Mouse (Mus musculus) cerebellum, postnatal 10 days (tissue): ENCODE data around the gene Mxd3.

Experiments
- DNase-seq, 2 experiments: peaks; one replicate each; pipeline ENCODE4 v3.0.0; 2021; ENCODE audit warnings: mixed read lengths in 2 of 2

The Mxd3 gene

GRCm38 (mm10) chr13:55330567-55331400 lies 1.2 kb upstream of the Mxd3 start:
- DNase-seq, result no peak

GRCm38 (mm10) chr13:55329109-55329682 lies 427 bp downstream of the Mxd3 start:
- DNase-seq, result peak; percentile 80 to 86

GRCm38 (mm10) chr13:55328641-55329040 lies 982 bp downstream of the Mxd3 start:
- no peak for DNase-seq

DNA sequence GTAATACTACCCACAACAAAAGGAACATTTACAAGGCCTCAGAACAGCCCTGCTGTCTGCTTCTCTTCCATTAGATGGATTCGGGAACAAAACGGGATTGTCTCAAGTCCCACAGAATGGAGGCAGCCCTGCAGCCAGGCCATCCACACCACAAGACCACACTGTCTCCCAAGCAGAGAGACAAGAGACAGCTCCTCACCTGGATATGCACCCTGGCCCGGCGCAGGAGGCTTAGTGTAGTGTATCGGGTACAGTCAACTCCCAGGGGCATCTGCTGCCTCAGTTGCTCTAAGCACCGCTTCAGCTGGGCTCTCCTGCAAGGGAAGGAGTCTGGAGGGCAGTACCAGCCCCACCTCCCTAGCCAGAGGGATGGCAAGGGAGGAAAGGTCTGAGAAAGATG lies 1.5 kb downstream of the Mxd3 start:
- no peak for DNase-seq

DNA sequence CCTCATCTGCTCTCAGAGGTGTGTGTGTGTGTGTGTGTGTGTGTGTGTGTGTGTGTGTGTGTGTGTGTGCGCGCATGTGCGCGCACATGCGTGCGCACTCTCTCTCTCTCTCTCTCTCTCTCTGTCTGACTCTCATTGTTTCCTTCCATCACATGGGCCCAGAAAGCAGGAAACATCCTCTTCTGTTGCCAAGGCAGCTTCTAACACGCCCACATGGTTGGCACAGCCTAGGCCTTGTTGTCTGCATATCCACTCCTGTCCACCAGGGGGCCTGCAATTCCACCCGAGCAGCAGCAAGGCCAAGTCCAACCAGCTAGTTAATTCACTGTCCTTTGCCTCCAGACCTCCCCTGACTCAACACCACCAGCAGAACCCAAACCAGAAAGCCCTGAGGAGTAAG lies 2.0 kb downstream of the Mxd3 start:
- DNase-seq, result peak; percentile 92

GRCm38 (mm10) chr13:55327169-55327568 lies 2.5 kb downstream of the Mxd3 start:
- no peak for DNase-seq

DNA sequence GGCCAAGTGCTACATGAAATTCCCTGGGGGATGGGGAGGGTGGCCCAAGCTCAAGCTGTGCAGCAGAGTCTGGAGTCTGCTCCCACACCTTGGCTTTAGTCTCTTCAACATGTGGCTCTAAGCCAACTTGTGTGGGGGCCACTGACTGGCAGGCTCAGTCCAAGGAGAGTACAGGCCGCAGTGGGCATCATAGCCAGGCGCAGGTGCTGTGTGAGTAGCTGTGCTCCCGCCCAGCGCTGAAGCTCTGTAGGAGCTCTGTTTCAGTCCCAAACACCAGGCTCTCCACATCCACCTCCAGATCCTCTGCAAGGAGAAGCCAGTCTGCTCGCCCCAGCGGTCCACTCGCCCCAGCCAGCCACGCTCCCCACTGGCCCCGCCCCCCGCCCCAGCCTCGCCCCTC lies 4.0 kb downstream of the Mxd3 start:
- DNase-seq, result no peak

DNA sequence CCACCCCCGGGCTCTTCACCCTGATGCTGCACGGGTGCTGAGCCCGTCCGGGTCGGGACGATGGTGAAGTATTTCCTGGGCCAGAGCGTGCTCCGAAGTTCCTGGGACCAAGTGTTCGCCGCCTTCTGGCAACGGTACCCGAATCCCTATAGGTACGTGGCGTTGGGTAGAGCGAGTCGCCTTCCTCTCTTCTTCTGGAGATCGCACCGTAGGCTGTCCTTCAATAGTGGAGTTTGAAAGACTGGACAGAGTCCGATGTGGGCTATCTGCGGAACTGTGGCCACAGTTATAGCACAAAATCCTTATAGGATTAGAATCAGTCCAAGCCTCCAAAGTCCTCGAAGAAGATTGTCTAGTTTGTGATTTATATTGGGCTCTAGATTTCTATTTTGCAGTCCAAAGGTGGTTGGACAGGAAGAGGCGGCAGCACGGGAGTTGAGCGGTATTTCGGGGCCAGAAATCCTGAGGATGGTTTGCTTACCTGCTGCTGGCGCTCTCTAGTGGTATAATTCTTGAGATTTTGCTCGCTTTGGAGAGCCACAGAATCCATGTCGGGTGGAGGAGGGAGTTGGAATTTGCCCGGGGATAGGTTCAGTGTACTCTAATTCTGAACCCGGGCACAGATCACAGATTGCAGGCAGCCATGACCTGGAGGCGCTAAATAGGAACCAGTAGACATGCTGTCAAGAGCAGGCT lies 7.3 kb downstream of the Mxd3 start:
- DNase-seq, result peak; percentile 67 to 74

DNA sequence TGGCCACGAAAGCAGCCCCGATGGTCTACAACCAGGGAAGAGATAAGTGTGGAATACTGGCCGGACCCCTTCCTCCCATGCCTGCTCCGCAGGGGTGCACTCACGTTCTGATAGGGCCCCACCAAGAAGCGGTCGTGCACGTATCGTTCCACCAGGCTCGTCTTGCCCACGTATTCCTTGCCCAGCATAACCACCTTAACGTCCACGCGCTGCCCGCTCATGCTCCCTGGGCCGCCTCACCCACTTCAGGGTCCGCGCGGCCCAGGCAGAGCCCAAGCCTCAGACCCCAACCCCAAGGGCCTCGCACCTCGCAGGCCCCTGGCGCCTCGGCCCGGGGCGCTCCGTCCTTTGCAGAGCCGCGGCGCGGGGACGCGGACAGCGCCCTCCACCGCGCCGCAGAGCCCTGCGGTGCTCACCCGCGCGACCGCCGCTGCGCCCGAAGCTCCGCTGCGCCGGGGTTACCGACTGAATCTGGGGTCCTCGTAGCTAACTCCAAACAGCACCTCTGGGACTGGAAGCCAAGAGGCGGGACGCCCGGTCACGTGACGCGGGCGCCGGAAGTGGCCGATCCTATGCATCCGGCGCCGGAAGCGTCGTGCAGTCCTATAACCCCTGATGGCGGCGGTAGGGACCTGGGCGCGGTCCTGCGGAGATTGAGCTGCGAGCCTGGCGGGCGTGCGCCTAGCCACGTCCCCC lies 8.0 kb downstream of the Mxd3 start, which contains the start of gene Rab24:
TSS of gene Rab24 (minus strand) at position 513 of the 696 bp plus-strand sequence.
- peak; percentile 95 for DNase-seq

- peak; percentile 46 to 48 for DNase-seq
These were observed 9.6 kb downstream of the Mxd3 start, which contains the start of gene Prelid1 for GRCm38 (mm10) chr13:55319931-55320533. TSS of gene Prelid1 (plus strand) at chr13:55320500.

DNA sequence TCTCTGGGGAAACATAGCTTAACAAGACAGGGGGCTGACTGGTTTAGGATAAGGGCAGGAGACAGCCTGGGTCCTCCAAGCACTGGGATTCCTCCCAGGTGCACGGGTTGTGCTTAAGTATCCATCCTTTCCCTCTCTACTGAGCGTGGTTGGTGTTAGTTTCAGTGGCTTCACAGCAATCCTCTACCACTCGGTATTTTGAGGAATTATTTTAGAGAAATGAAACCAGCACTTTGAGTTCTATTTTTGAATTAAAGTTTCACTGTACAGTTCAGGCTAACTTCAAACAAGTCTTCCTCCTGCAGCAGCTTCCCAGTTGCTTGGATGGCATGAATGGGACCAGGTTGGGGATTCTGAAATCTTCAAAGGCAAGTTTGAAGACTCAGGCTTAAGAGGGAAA lies 11.3 kb downstream of the Mxd3 start:
- DNase-seq, result no peak

DNA sequence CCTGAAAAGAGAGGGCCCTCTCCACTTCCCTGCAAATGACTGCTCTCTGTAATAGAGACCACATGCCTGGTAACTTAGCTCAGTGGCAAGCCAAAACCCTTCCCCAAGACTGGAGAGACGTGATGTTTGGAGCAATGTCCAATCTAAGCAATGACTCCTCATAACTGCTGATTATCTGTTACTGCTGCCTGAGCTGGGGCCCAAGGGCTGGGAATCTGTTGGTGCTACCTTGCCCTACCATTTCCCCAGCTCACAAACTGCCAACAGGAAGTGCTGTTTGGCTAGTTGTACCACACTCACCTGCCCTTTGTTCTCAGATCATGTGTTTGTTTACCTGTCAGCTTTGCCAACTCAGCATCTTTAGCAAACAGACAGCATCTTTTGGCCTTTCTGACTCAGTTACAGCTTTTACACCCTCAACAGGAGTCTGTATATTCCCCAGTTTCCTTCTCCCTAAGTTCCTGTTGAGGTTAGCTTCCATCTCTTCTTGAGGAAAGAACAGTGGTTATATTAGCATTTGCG lies 14.7 kb downstream of the Mxd3 start:
- no peak for DNase-seq

- no peak for DNase-seq
These were observed 16.6 kb downstream of the Mxd3 start for GRCm38 (mm10) chr13:55313051-55313450.

DNA sequence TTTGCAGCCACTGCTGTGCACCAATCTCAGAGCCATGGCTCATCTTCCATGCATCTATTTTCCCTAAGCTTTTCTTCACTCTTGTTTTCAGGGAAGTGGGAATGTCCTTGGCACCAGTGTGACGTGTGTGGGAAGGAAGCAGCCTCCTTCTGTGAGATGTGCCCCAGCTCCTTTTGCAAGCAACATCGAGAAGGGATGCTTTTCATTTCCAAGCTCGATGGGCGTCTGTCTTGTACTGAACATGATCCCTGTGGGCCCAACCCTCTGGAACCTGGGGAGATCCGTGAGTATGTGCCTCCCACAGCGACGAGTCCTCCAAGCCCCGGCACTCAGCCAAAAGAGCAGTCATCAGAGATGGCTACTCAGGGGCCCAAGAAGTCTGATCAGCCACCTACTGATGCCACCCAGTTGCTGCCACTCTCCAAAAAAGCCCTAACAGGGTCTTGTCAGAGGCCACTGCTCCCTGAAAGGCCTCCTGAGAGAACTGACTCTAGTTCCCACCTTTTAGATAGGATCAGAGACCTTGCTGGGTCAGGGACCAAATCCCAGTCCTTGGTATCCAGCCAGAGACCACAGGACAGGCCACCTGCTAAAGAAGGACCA lies 17.5 kb downstream of the Mxd3 start:
- DNase-seq, result peak in 1 of 2 experiments; percentile 17

GRCm38 (mm10) chr13:55300913-55301312 lies 28.7 kb downstream of the Mxd3 start:
- DNase-seq, result no peak

- no peak for DNase-seq
These were observed 32.9 kb downstream of the Mxd3 start for GRCm38 (mm10) chr13:55296760-55297159.

GRCm38 (mm10) chr13:55288854-55289253 lies 40.8 kb downstream of the Mxd3 start:
- DNase-seq, result peak in 1 of 2 experiments; percentile 13

- no peak for DNase-seq
These were observed 52.0 kb downstream of the Mxd3 start for GRCm38 (mm10) chr13:55277646-55278045.

- no peak for DNase-seq
These were observed 52.4 kb downstream of the Mxd3 start for GRCm38 (mm10) chr13:55277203-55277602.
